Mouse (Mus musculus) thymus, adult 2 months (tissue): ENCODE data around the gene Prkca. TPM values are rescaled to one million over a fixed set of nuclear protein-coding genes. Genes with fewer than 3 reads are reported as not detected.

Experiments
- DNase-seq: peaks from one replicate; pipeline ENCODE4 v3.0.0; 2021
- H3K27ac ChIP-seq: fragments of 200-500 bp; 2 replicates; pipeline ENCODE4 v1.5.1; 2012; ENCODE audit warnings: low read length, control low read depth; ENCODE audit not compliant: control insufficient read depth, insufficient read depth
- H3K27me3 ChIP-seq: fragments of 200-500 bp; 2 replicates; pipeline ENCODE4 v1.6.1; 2012; ENCODE audit warnings: mild to moderate bottlenecking, low read length, moderate library complexity, mixed read lengths; ENCODE audit not compliant: control insufficient read depth, insufficient read depth
- H3K36me3 ChIP-seq: fragments of 200-500 bp; 2 replicates; pipeline ENCODE4 v1.6.1; 2012; ENCODE audit warnings: mild to moderate bottlenecking, low read length, moderate library complexity; ENCODE audit not compliant: control insufficient read depth, insufficient read depth
- H3K4me1 ChIP-seq: fragments of 200-500 bp; replicated peaks from 2 replicates; pipeline ENCODE4 v1.6.1; 2012; ENCODE audit warnings: low read length; ENCODE audit not compliant: control insufficient read depth, insufficient read depth
- H3K4me3 ChIP-seq: fragments of 200-500 bp; 2 replicates; pipeline ENCODE4 v1.5.1; 2012; ENCODE audit warnings: mild to moderate bottlenecking, low read length, control low read depth, moderate library complexity; ENCODE audit not compliant: control insufficient read depth, insufficient read depth
- CTCF ChIP-seq: fragments of 200-500 bp; IDR thresholded peaks from 2 replicates; pipeline ENCODE4 v1.5.1; 2012; ENCODE audit warnings: mild to moderate bottlenecking, control low read depth, low read length, moderate library complexity, borderline replicate concordance; ENCODE audit not compliant: control insufficient read depth, poor library complexity, insufficient read depth; ENCODE audit errors: extremely low read depth
- POLR2A ChIP-seq: fragments of 200-500 bp; IDR thresholded peaks from 2 replicates; pipeline ENCODE4 v1.6.1; 2012; ENCODE audit warnings: mild to moderate bottlenecking, low read length, control low read depth, moderate library complexity; ENCODE audit not compliant: control insufficient read depth, poor library complexity, insufficient read depth; ENCODE audit errors: extremely low read depth
- WGBS: fragments of 180-500 bp; shearing (Covaris S2); methylation state at CpG from one replicate; pipeline ENCODE4 v1.1.7; 2018; 5-methylcytosine and 5-hydroxymethylcytosine counted together
- polyA plus RNA-seq: library from polyadenylated mRNA; depleted of rRNA; stranded (reverse); fragments of >200 nt; gene quantifications from 2 replicates; pipeline ENCODE4 v1.2.3, GENCODE M21; 2012

The Prkca gene
- polyA plus RNA-seq, 1 experiment = 11.0 TPM

DNA sequence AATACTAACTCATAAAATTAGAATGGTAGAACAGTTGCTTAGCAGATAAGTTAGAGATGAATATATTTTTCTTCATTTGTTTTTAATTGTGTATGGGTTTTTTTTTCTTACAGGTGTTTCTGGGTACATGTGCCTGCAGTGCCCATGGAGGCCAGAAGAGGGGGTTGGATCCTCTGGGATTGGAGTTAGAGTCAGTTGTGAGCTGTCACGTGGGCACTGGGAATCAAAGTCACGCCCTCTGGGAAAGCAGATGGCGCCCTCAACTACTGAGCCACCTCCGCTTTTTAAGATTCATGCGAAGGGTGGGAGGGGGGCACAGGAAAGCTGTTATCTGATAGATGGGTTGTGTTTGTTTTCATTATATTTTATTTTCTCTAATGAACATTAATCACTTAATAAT, 131.1 kb downstream of the Prkca start:
- DNase-seq = no peak
- Histone ChIP-seq H3K4me3 (no peak overlapping the region), H3K27me3 (no peaks in the 10 kb centered on the region), H3K36me3 (no peaks in the 10 kb centered on the region), H3K4me1 (peaks cover 15% of the 10 kb centered on the region), H3K27ac (no peak overlapping the region)
- WGBS = 96% methylated on average over 5 of the region's 5 CpGs
- TF ChIP-seq CTCF (0 out of 2 replicates have a peak, but pooled peaks have one; percentile 19), POLR2A (no peak)

DNA sequence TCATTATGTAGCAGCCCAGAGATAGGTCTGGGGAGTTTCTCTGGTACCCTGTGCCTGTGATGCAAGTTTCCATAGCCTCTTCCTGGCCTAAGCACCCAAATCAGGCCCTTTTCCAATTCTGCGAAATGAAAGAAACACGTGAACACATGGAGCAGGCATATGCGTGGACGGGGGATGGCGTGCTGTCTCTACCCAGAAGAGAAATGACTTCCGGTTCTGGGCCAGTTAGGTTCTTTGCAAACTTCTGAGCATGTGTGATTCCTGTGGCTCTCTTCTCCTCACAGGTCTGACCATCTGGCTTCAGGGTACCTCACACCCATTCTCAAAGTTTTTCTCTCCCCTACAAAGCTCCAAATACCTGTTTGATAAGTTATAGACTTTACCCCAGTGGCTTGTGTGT, 131.7 kb downstream of the Prkca start:
- 90% methylated on average over 6 of the region's 6 CpGs for WGBS
- TF ChIP-seq CTCF (no peak), POLR2A (no peak)
- H3K27ac ChIP-seq = no peak overlapping the region
- H3K36me3 ChIP-seq = no peaks in the 10 kb centered on the region
- DNase-seq = no peak
- no peak overlapping the region for H3K4me3 ChIP-seq
- no peaks in the 10 kb centered on the region for H3K27me3 ChIP-seq
- H3K4me1 ChIP-seq = peaks cover 15% of the 10 kb centered on the region

DNA sequence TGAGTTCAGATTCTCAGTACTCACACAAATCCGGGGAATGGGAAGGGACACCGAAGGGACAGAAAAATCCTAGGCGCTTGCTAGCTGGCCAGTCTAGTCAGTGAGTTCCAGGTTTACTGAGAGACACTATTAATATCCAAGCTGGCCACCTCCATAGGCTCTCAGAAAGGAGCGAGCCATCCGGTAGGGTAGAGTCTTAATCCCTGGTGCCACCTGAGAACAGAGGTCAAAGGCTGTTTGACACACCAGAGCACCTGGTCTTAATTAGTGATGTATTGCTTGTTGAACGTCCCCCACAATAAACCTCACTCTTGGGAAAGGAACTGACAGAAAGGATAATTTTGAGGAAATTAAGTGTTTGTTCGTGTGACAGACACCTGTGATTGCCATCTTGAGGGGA, 133.0 kb downstream of the Prkca start:
- no peak overlapping the region for H3K27ac ChIP-seq
- H3K27me3 ChIP-seq = no peaks in the 10 kb centered on the region
- no peak for DNase-seq
- H3K4me3 ChIP-seq = no peak overlapping the region
- H3K4me1 ChIP-seq = peaks cover 12% of the 10 kb centered on the region
- TF ChIP-seq POLR2A (no peak), CTCF (no peak)
- H3K36me3 ChIP-seq = no peaks in the 10 kb centered on the region
- WGBS = 93% methylated on average over 7 of the region's 7 CpGs

DNA sequence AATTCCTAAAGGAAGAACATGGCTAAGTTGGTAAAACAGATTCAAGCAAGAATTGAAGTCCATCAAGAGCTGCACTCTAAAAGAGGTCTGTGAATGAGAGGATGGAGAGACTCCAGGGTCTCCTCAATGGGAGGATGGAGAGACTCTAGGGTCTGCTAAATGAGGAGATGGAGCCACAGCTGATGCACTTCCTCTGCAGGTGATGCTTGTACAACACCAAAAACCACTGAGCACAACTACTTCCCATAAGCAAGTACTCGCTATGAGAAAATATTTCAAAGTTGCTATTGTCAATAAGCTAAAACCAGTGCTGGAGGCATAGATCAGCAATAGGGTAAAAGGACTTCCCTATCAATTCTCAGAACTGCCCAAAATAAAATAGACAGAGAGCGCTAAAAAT, 137.1 kb downstream of the Prkca start:
- no peak overlapping the region for H3K27ac ChIP-seq
- H3K36me3 ChIP-seq = no peaks in the 10 kb centered on the region
- no peaks in the 10 kb centered on the region for H3K27me3 ChIP-seq
- H3K4me3 ChIP-seq = no peak overlapping the region
- WGBS = 53% methylated on average over 2 of the region's 2 CpGs
- no peaks in the 10 kb centered on the region for H3K4me1 ChIP-seq
- DNase-seq = no peak
- TF ChIP-seq POLR2A (no peak), CTCF (no peak)

DNA sequence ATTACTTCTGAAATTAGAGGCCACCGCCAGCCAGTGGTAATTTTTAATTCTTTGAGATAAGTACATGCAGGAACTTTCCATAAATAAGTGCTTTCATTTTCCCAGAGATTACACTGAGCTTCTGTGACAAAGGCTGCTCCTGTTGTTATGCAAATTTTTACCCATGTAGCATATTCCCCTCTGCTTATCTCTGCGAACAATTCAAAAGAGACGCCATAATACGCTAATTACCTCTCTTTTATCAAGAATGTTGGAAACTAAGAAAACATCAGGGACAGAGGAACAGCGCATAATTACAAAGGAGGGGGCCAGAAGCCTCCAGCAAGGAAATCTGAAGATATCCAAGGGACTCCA, 138.9 kb downstream of the Prkca start:
- Histone ChIP-seq H3K27ac (no peak overlapping the region), H3K27me3 (no peaks in the 10 kb centered on the region), H3K4me1 (no peaks in the 10 kb centered on the region), H3K4me3 (no peak overlapping the region), H3K36me3 (no peaks in the 10 kb centered on the region)
- no peak for TF ChIP-seq POLR2A
- TF ChIP-seq CTCF = no peak
- DNase-seq = no peak
- WGBS = 92% methylated on average over 5 of the region's 5 CpGs

GRCm38 (mm10) chr11:108204202-108204894, 139.4 kb downstream of the Prkca start:
- DNase-seq = no peak
- Histone ChIP-seq H3K4me1 (no peaks in the 10 kb centered on the region), H3K27ac (no peak overlapping the region), H3K27me3 (no peaks in the 10 kb centered on the region), H3K36me3 (no peaks in the 10 kb centered on the region), H3K4me3 (no peak overlapping the region)
- 89% methylated on average over 7 of the region's 7 CpGs for WGBS
- TF ChIP-seq CTCF (no peak), POLR2A (no peak)

GRCm38 (mm10) chr11:108202835-108203234, 140.9 kb downstream of the Prkca start:
- Histone ChIP-seq H3K4me1 (no peaks in the 10 kb centered on the region), H3K36me3 (no peaks in the 10 kb centered on the region), H3K27ac (no peak overlapping the region), H3K27me3 (no peaks in the 10 kb centered on the region), H3K4me3 (no peak overlapping the region)
- WGBS = 97% methylated on average over 7 of the region's 7 CpGs
- TF ChIP-seq POLR2A (no peak), CTCF (no peak)
- no peak for DNase-seq
